Mouse (Mus musculus) MEL (cell line): ENCODE measurements at regions not wholly inside any gene's neighbourhood (a gene's known extent, or its start where the extent isn't known, plus 50 kb on each side); places are given as distances from the start of the nearest gene placed in this dataset.

Experiments used
- DNase-seq: peaks from one replicate; pipeline ENCODE4 v3.0.0; 2011; ENCODE audit warnings: low read depth, low spot score
- H3K27ac ChIP-seq: 2 replicates; pipeline ENCODE4 v1.5.1; 2012; ENCODE audit warnings: low read depth, mild to moderate bottlenecking, control low read depth, low read length, moderate library complexity; ENCODE audit not compliant: control insufficient read depth
- H3K27me3 ChIP-seq, 2 experiments: fragments of 150-350 bp in 1 of 2; sonication (generic) in 1 of 2; 2 replicates each; pipeline ENCODE4 v1.6.1; 2012; ENCODE audit warnings: low read length in 2 of 2, mild to moderate bottlenecking in 2 of 2, improper control_type of control experiment in 1 of 2, moderate library complexity in 1 of 2; ENCODE audit not compliant: insufficient read depth in 2 of 2, control insufficient read depth in 1 of 2
- H3K36me3 ChIP-seq, 2 experiments: 2 replicates each; pipeline ENCODE4 v1.6.1; 2012 to 2014; ENCODE audit warnings: low read length in 2 of 2, improper control_type of control experiment in 1 of 2, inconsistent platforms in 1 of 2, mild to moderate bottlenecking in 1 of 2; ENCODE audit not compliant: insufficient read depth in 2 of 2, control insufficient read depth in 1 of 2
- H3K4me1 ChIP-seq, 2 experiments: fragments of 150-350 bp in 1 of 2; sonication (generic) in 1 of 2; 2 replicates each; pipeline ENCODE4 v1.6.1; 2012; ENCODE audit warnings: low read length in 2 of 2, improper control_type of control experiment in 1 of 2, mild to moderate bottlenecking in 1 of 2; ENCODE audit not compliant: insufficient read depth in 2 of 2, control insufficient read depth in 1 of 2
- H3K4me3 ChIP-seq, 2 experiments: fragments of 150-350 bp in 1 of 2; sonication (generic) in 1 of 2; 2 replicates each; pipeline ENCODE4 v1.5.1; 2012; ENCODE audit warnings: low read depth in 2 of 2, low read length in 2 of 2, mild to moderate bottlenecking in 2 of 2, moderate library complexity in 2 of 2, control low read depth in 1 of 2, improper control_type of control experiment in 1 of 2; ENCODE audit not compliant: control insufficient read depth in 1 of 2, insufficient read depth in 1 of 2
- H3K79me2 ChIP-seq: 2 replicates; pipeline ENCODE4 v1.6.1; 2012; ENCODE audit warnings: mild to moderate bottlenecking, low read length, moderate library complexity; ENCODE audit not compliant: control insufficient read depth, poor library complexity, insufficient read depth
- H3K9ac ChIP-seq: 2 replicates; pipeline ENCODE4 v1.6.1; 2012; ENCODE audit warnings: low read depth, mild to moderate bottlenecking, control low read depth, low read length, moderate library complexity; ENCODE audit not compliant: control insufficient read depth, poor library complexity, severe bottlenecking
- H3K9me3 ChIP-seq: fragments of 150-350 bp; sonication (generic); replicated peaks from 2 replicates; pipeline ENCODE4 v1.6.1; 2012; ENCODE audit warnings: mild to moderate bottlenecking, low read length, improper control_type of control experiment, moderate library complexity; ENCODE audit not compliant: insufficient read depth
- BHLHE40 ChIP-seq: IDR thresholded peaks from 2 replicates; pipeline ENCODE4 v1.6.1; 2012; ENCODE audit warnings: low read depth, mild to moderate bottlenecking, inconsistent platforms, low read length, improper control_type of control experiment, borderline replicate concordance
- CHD1 ChIP-seq: IDR thresholded peaks from 2 replicates; pipeline ENCODE4 v1.6.1; 2012; ENCODE audit warnings: low read depth, mild to moderate bottlenecking, inconsistent platforms, low read length, improper control_type of control experiment
- CTCF ChIP-seq, 3 experiments: IDR thresholded peaks in 2 of 3; conservative IDR thresholded peaks in 1 of 3; 2 replicates each; pipeline ENCODE4 v1.5.1; 2011 to 2012; ENCODE audit warnings: low read length in 3 of 3, low read depth in 2 of 3, mild to moderate bottlenecking in 2 of 3, improper control_type of control experiment in 1 of 3, inconsistent platforms in 1 of 3, mixed read lengths in 1 of 3, moderate library complexity in 1 of 3; ENCODE audit not compliant: control insufficient read depth in 1 of 3, insufficient read depth in 1 of 3, poor library complexity in 1 of 3, severe bottlenecking in 1 of 3
- ETS1 ChIP-seq: IDR thresholded peaks from 2 replicates; pipeline ENCODE4 v1.6.1; 2012; ENCODE audit warnings: low read depth, mild to moderate bottlenecking, inconsistent platforms, low read length, improper control_type of control experiment, moderate library complexity
- GATA1 ChIP-seq: IDR thresholded peaks from 2 replicates; pipeline ENCODE4 v1.6.1; 2011; ENCODE audit warnings: low read depth, low read length, improper control_type of control experiment
- HCFC1 ChIP-seq: IDR thresholded peaks from 2 replicates; pipeline ENCODE4 v1.6.1; 2012; ENCODE audit warnings: low read depth, mild to moderate bottlenecking, inconsistent platforms, low read length, improper control_type of control experiment, moderate library complexity
- JUND ChIP-seq: IDR thresholded peaks from 2 replicates; pipeline ENCODE4 v1.6.1; 2011; ENCODE audit warnings: low read depth, mild to moderate bottlenecking, improper control_type of control experiment, low read length
- MAFK ChIP-seq: IDR thresholded peaks from 2 replicates; pipeline ENCODE4 v1.6.1; 2011; ENCODE audit warnings: low read depth, mild to moderate bottlenecking, low read length, improper control_type of control experiment, borderline replicate concordance
- MAX ChIP-seq: IDR thresholded peaks from 2 replicates; pipeline ENCODE4 v1.6.1; 2011; ENCODE audit warnings: low read length, improper control_type of control experiment
- MEF2A ChIP-seq: IDR thresholded peaks from 2 replicates; pipeline ENCODE4 v1.6.1; 2014; ENCODE audit warnings: low read depth, mild to moderate bottlenecking, inconsistent platforms, low read length, improper control_type of control experiment; ENCODE audit not compliant: poor library complexity, insufficient replicate concordance, severe bottlenecking; ENCODE audit errors: extremely low read depth
- MYC ChIP-seq: IDR thresholded peaks from 2 replicates; pipeline ENCODE4 v1.6.1; 2011; ENCODE audit warnings: low read depth, mild to moderate bottlenecking, low read length, improper control_type of control experiment, moderate library complexity
- NELFE ChIP-seq: IDR thresholded peaks from 2 replicates; pipeline ENCODE4 v1.6.1; 2011; ENCODE audit warnings: low read depth, low read length, improper control_type of control experiment
- NRF1 ChIP-seq: IDR thresholded peaks from 2 replicates; pipeline ENCODE4 v1.6.1; 2014; ENCODE audit warnings: low read depth, mild to moderate bottlenecking, inconsistent platforms, low read length, improper control_type of control experiment, moderate library complexity; ENCODE audit not compliant: poor library complexity, insufficient read depth, severe bottlenecking
- POLR2AphosphoS5 ChIP-seq: IDR thresholded peaks from 2 replicates; pipeline ENCODE4 v1.6.1; 2012; ENCODE audit warnings: low read depth, borderline replicate concordance, mild to moderate bottlenecking, inconsistent platforms, low read length, moderate library complexity, mixed read lengths
- TCF12 ChIP-seq: IDR thresholded peaks from 2 replicates; pipeline ENCODE4 v1.6.1; 2014; ENCODE audit warnings: low read depth, mild to moderate bottlenecking, inconsistent platforms, low read length, improper control_type of control experiment, moderate library complexity
- ZC3H11A ChIP-seq: IDR thresholded peaks from 2 replicates; pipeline ENCODE4 v1.6.1; 2012; ENCODE audit warnings: low read depth, mild to moderate bottlenecking, inconsistent platforms, low read length, improper control_type of control experiment
- ZMIZ1 ChIP-seq: IDR thresholded peaks from 2 replicates; pipeline ENCODE4 v1.6.1; 2012; ENCODE audit warnings: low read depth, mild to moderate bottlenecking, inconsistent platforms, low read length, improper control_type of control experiment, moderate library complexity

DNA sequence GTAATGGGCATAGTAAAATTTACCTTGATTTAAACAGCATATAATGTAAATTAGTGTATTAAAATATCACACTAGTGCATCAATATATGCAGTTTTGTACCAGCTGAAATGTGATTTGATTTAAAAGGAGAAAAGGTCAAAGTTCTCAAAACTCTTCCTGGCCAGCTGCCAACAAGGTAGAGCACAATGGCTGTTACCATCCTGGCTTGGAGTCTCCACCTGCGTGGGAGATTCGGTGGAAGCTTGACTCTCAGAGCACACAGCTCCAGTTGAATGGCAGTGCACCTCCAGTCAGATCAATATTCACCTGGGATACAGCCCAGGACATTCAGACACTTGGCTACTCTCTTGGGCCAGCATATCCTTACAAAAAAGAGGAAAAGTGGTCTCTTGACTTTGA, 220.8 kb downstream of the Atp6ap1l start:
- no peak for DNase-seq
- H3K27ac ChIP-seq = no peak overlapping the region
- no peaks in the 10 kb centered on the region for H3K79me2 ChIP-seq
- H3K36me3 ChIP-seq = no peaks in the 10 kb centered on the region
- no peak for TF ChIP-seq GATA1
- no peak overlapping the region for H3K4me3 ChIP-seq
- no peaks in the 10 kb centered on the region for H3K4me1 ChIP-seq
- H3K9me3 ChIP-seq = no peaks in the 10 kb centered on the region
- no peak overlapping the region for H3K9ac ChIP-seq
- no peaks in the 10 kb centered on the region for H3K27me3 ChIP-seq

- no peak for DNase-seq
- Histone ChIP-seq H3K27me3 (no peaks in the 10 kb centered on the region), H3K4me3 (no peak overlapping the region), H3K79me2 (no peaks in the 10 kb centered on the region), H3K9me3 (no peaks in the 10 kb centered on the region), H3K27ac (no peak overlapping the region), H3K4me1 (no peaks in the 10 kb centered on the region), H3K36me3 (no peaks in the 10 kb centered on the region), H3K9ac (no peak overlapping the region)
- TF ChIP-seq ZC3H11A (no peak), BHLHE40 (no peak), TCF12 (no peak), HCFC1 (no peak), GATA1 (no peak), JUND (no peak), MEF2A (no peak), ETS1 (no peak), CHD1 (no peak), MYC (no peak), POLR2AphosphoS5 (no peak), MAFK (no peak), CTCF (IDR thresholded peaks at IDR 0.05 in 2 of 3, conservative IDR thresholded peaks at IDR 0.05 in 1 of 3; ENCODE audit: control insufficient read depth in 1 of 3, insufficient read depth in 1 of 3, low read depth in 2 of 3, low read length in 3 of 3, poor library complexity in 1 of 3, severe bottlenecking in 1 of 3) (no peak), ZMIZ1 (no peak), NRF1 (no peak), MAX (no peak), NELFE (no peak)
These were observed 225.8 kb downstream of the Atp6ap1l start for GRCm38 (mm10) chr13:90679162-90680010.
